Mouse (Mus musculus) forebrain, embryonic 14.5 days (tissue): ENCODE measurements around the gene Ces3a. TPM values are rescaled to one million over a fixed set of nuclear protein-coding genes. Genes with fewer than 3 reads are reported as not detected.

Experiments used
- polyA plus RNA-seq: library from polyadenylated mRNA; unstranded; fragments of >200 nt; fragmentation: Nextera tagmentation; extraction: Ambion mirVana; gene quantifications from 2 replicates; pipeline ENCODE4 v1.2.1, GENCODE M21; 2014

The Ces3a gene
- polyA plus RNA-seq, 1 experiment from 2014 or later, result not detected

Other genes with a start within 250 kb of the Ces3a start
- 0.20 and 0.32 TPM in 2 replicates for gene Ces2b, start 217.0 kb upstream of the Ces3a start, polyA plus RNA-seq
- gene Ces2c, start 201.5 kb upstream of the Ces3a start, polyA plus RNA-seq, result not detected in 2 replicates
- not detected in 2 replicates for gene Ces2e, start 122.3 kb upstream of the Ces3a start, polyA plus RNA-seq
- not detected in 2 replicates for gene Ces2f, start 101.2 kb upstream of the Ces3a start, polyA plus RNA-seq
- 0.05 and 0.09 TPM in 2 replicates for gene Ces2g, start 86.9 kb upstream of the Ces3a start, polyA plus RNA-seq
- gene Ces2h, start 47.7 kb upstream of the Ces3a start, polyA plus RNA-seq, result not detected in 2 replicates
- gene Ces3b, start 35.2 kb downstream of the Ces3a start, polyA plus RNA-seq, result not detected in 2 replicates
- gene Ces4a, start 83.2 kb downstream of the Ces3a start, polyA plus RNA-seq, result 0.09 TPM in 1 of 2 replicates, not detected in the other
- 34.5 and 39.5 TPM in 2 replicates for gene Cbfb, start 122.1 kb downstream of the Ces3a start, polyA plus RNA-seq
- gene D230025D16Rik, start 176.5 kb downstream of the Ces3a start, polyA plus RNA-seq, result 35.4 and 38.9 TPM in 2 replicates
- gene B3gnt9, start 206.6 kb downstream of the Ces3a start, polyA plus RNA-seq, result 3.1 and 4.1 TPM in 2 replicates
- 14.8 and 21.8 TPM in 2 replicates for gene Tradd, start 216.0 kb downstream of the Ces3a start, polyA plus RNA-seq
- gene Fbxl8, start 216.0 kb downstream of the Ces3a start, polyA plus RNA-seq, result 0.50 and 0.85 TPM in 2 replicates
- 0.14 and 0.37 TPM in 2 replicates for gene Hsf4, start 221.2 kb downstream of the Ces3a start, polyA plus RNA-seq
- gene Nol3, start 227.5 kb downstream of the Ces3a start, polyA plus RNA-seq, result 2.9 and 3.0 TPM in 2 replicates
- gene 4931428F04Rik, start 241.3 kb downstream of the Ces3a start, polyA plus RNA-seq, result 67.9 and 69.5 TPM in 2 replicates
- 8.3 and 8.8 TPM in 2 replicates for gene Exoc3l, start 247.5 kb downstream of the Ces3a start, polyA plus RNA-seq
- gene E2f4, start 249.1 kb downstream of the Ces3a start, polyA plus RNA-seq, result 50.8 and 51.9 TPM in 2 replicates